Mouse (Mus musculus) CH12F3 (cell line): ENCODE results near the gene Tef.

Experiments
- in situ Hi-C: fragments of 300-500 bp; cut with MboI; formaldehyde crosslinking; loops from 2 replicates; pipeline ENCODE4 v1.14.3; 2020; ENCODE audit warnings: low sequenced_read_pairs

The Tef gene

GRCm38 (mm10) chr15:81802001-81802890, at the start of gene Tef:
Tef (plus strand) TSS chr15:81802421.
- in situ Hi-C loops, result no loop called here

GRCm38 (mm10) chr15:81753669-81754068, 48.6 kb upstream of the Tef start:
- in situ Hi-C loops, result no loop called here

- in situ Hi-C loops, result no loop called here
These were observed 43.5 kb upstream of the Tef start for GRCm38 (mm10) chr15:81758701-81759100.

GRCm38 (mm10) chr15:81759542-81759941, 42.7 kb upstream of the Tef start:
- in situ Hi-C loops, result no loop called here

DNA sequence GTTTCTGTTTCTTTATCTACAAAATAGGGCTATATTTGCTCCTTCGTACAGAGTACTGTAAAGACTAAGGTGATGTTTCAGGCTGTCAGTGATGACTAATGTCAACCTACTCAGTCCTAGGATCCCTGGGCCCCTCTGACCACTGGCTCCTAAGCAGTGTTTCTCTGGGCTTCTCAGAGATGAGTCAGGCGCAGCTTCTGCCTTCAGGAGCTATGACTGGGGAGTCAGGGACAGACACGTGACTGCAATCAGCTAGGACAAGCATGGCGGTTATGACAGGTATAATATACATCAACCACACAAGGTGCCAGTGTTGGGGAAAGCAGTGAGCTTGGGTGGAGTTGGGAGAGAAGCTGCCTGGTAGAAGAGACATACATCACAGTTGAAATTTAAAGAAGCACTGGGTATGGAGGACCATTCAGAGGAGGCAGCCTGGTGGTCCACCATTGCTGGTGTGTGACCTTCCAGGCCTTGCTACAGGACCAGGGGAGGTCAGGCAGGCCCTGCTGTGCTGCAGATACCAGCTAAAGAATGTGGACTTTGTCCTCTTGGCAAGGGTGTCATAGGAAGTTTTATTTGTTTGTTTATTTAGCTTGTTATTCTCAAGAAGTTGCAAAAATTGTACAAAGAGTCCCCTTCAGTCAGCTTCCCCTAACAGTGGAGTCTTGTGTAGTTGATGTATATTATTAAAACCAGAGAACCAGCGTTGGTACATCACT, 41.7 kb upstream of the Tef start:
- in situ Hi-C loops, result no loop called here

DNA sequence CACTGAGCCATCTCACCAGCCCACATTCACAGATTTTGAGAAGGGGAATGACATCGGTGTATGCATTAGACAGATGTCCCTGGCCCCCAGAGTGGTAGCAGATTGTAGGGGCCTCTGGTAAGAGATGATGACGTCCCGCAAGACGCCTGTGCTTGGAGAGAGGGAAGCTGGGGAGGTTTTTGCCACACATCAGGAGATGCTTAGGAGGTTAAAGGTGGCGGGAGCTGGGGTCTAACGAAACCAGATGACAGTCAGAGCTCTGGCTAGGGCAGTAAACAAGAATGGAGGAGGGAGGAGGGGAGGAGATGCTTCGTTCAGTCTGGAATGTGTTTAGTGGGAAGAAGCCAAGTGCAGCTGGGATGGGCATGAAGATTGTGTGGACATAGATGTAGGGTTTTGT, 40.8 kb upstream of the Tef start:
- in situ Hi-C loops, result no loop called here

- in situ Hi-C loops, result no loop called here
These were observed 40.3 kb upstream of the Tef start for GRCm38 (mm10) chr15:81761959-81762358.

GRCm38 (mm10) chr15:81764573-81764972, 37.6 kb upstream of the Tef start:
- in situ Hi-C loops, result no loop called here

DNA sequence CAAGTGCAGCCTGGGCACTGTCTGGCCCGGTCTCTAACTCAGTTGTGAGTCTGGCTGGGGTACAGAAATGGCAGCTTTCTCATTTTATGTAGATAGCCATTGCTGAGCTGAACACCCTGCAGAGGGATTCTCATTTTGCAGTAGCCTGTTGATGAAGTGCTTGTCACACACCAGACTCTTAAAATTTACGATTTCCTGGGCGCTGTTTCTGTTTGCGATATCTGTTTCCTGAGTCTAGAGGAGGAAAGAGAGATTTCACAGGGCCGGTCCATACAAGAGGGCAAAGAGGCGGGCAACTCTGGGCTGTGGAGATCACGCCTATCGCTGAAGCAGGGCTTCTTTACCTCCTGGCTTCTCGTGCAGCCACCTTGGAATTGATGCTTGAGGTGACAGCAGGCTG, 36.6 kb upstream of the Tef start:
- in situ Hi-C loops, result no loop called here

GRCm38 (mm10) chr15:81766439-81766838, 35.8 kb upstream of the Tef start:
- in situ Hi-C loops, result no loop called here

GRCm38 (mm10) chr15:81769037-81769436, 33.2 kb upstream of the Tef start:
- in situ Hi-C loops, result no loop called here

- in situ Hi-C loops, result no loop called here
These were observed 29.6 kb upstream of the Tef start for GRCm38 (mm10) chr15:81772431-81773120.

DNA sequence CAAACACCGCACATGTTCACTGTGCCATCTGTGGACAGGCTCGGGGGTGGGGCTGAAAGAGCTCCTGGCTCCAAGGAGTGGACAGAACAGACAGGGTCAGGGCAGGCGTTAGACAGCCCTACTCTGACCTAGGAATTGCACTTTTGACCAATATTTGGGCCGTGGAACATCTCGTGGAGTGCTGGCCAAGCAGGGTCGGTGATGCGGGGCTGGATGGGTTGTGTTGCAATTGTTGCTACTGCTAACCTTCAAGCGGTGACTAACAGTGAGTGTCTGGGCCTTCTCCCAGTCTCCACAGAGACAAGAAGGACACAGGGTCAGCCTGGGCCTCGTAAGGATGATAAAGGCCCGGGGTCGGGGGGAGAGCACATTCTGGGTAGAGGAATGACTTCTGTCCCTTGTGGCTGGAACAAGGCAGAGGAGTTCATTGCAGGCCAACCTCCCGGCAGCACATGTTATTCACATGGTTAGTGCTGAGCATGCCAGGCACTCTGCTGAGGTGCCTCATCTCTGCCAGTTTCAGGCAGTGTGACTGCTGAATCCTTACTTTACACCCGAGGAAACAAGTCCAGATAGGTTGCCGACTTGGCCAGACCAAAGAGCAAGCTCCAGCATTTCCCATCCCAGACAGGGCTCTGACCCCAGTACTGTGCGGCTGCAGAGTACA, 27.6 kb upstream of the Tef start:
- in situ Hi-C loops, result no loop called here

DNA sequence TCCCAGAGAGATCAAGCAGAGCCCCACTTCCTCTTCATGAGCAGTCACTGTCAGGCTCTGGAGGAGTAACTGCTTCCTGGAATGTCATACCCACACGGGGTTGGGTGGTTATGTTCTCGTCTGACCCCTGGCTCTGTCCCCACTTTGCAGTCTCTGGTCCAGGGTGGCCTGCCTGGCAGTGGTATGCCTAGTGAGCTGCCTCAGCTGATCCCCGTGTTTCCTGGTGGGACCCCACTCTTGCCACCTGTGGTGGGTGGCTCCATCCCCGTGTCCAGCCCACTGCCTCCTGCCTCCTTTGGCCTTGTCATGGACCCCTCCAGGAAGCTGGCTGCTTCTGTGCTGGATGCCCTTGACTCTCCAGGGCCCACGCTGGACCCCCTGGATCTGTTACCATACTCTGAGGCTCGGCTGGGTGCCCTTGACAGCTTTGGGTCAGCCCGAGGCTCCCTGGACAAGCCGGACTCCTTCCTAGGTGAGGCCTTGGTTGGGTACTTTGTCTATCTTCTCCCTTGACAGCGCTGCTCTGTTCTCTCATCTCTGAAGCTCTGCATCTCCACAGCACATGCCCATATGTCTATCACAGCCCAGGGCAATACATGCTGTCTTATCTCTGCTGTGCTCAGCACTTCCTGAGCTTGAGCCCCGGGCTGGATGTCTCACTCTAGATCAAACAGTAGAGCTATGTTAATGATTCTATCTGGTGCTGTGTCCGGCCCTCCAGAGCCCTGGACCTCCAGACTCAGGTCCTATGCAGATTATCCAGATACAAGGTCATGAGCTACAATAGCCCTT, 25.4 kb upstream of the Tef start:
- in situ Hi-C loops, result no loop called here

- in situ Hi-C loops, result no loop called here
These were observed 20.4 kb upstream of the Tef start for GRCm38 (mm10) chr15:81781816-81782215.

DNA sequence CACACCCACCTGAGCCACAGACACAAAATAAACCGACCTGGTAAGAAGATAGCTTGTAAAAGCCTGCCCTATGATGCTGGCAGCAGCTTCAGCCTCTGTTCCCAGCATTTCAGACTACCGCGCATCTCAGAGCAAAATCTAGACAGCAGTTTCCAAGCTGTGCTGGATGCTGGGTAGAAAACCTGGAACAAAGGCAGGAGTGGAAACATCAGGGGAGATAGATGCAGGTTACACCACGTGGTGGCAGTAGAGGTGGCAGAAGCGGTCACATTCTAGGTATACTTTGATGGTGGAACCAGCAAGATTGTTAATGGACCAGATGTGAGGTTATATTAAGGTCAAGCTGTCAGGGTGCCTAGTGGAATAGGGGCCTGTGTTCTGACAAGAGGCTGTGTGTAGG, 17.5 kb upstream of the Tef start:
- in situ Hi-C loops, result no loop called here

GRCm38 (mm10) chr15:81785701-81786100, 16.5 kb upstream of the Tef start:
- in situ Hi-C loops, result no loop called here

GRCm38 (mm10) chr15:81787525-81787924, 14.7 kb upstream of the Tef start:
- in situ Hi-C loops, result no loop called here

GRCm38 (mm10) chr15:81792444-81792843, 9.8 kb upstream of the Tef start:
- in situ Hi-C loops, result no loop called here

DNA sequence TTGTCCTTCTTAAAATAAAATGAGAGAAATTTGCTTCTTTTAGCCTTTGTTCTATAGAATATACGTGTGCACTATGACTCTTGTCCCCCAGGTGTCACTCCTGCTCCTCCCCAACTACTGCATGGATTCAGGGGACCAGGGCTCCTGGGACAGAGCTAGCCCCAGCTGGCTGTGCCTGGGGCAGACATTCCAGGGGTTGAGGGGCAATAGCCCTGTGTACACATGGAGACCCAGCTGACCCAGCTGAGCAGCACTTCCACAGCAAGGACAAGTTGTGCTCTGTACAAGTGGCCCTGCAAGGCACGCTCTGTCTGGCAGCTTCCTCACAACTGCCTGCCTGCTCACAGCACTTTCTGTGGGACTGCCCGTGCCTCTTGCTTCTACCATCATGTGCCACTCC, 6.0 kb upstream of the Tef start:
- in situ Hi-C loops, result no loop called here
